Mouse (Mus musculus) thymus, adult 18-20 months (tissue): ENCODE results near the gene Lats1.
"Not testable (repeated sequence)": the region's sequence is repeated elsewhere in the genome, so short reads cannot be mapped to it uniquely, and the experiment has no call there.

Experiments used
- DNase-seq, 2 experiments: peaks; one replicate each; pipeline ENCODE4 v3.0.0; 2022; ENCODE audit warnings: mixed read lengths in 2 of 2

Gene Lats1

DNA sequence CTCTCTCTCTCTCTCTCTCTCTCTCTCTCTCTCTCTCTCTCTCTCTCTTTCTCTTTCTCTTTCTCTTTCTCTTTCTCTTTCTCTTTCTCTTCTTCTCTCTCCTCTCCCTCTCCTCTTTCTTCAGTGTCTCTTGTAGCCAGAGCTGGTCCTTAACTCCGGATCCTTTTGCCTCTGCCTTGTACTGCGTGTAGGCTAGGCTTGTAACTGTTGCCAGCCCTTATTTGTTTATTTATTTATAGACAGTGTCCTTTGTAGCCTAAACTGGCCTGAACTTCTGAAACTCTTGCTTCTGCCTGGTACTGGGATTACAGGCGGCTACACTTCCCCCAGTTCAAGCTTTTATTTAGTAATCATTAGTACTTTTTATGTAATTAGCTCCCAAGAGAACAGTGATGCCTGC, 46.0 kb downstream of the Lats1 start:
- DNase-seq, result no peak

DNA sequence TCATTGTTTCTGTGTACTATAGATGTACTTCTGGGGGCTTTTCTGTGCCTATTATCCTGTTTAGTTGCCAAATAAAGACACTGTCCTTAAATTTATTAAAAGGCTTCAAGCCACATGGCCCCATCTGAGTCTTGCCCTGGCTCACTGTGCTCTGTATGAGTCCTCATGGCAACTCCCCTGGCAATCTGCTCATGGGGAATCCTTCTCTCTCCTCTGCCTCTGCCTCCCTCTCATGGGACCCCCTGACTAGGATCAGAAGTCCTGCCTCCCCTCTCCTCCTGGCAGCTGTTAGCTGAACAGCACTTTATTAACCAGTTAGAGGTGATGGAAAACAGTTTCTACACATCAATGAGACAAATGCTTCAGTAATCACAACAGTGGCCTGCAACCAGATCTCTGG, 50.6 kb downstream of the Lats1 start:
- no peak for DNase-seq

DNA sequence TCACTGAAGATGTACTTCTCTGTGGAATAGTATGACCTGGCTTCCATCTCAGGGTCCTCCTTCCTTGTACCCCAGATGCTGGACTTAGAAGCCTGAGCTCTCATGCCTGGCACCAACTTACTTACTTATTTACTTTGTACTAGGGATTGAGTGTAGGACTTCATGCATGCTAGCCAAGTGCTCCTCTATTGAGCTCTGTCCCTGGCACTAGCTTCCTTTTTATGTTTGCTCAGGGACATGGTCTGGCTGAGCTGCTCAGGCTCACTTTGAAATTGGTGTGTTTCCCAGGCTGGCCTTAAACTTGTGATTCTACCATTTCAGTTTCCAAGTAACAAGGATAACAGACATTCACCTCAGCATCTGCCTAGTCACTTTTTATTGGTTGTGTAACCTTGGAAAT, 56.1 kb downstream of the Lats1 start:
- no peak for DNase-seq

DNA sequence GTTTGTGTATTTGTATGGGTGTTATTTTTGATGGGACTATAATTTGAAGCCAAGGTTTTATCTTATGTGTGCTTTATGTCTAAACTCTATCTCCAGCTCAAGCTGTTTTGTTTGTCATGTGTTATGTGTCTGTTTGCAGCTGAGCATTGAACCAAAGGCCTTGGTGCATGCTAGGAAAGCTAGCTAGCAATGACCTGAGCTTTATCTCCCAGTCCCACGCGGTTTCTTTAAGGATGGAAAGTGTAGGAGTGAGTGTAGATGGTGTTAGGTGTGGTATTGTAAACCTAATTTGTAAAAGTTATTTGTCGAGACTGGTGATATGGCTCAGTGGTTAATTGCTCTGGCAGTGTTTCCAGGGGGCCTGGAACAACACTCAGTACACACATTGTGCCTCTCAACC, 56.9 kb downstream of the Lats1 start:
- no peak for DNase-seq

DNA sequence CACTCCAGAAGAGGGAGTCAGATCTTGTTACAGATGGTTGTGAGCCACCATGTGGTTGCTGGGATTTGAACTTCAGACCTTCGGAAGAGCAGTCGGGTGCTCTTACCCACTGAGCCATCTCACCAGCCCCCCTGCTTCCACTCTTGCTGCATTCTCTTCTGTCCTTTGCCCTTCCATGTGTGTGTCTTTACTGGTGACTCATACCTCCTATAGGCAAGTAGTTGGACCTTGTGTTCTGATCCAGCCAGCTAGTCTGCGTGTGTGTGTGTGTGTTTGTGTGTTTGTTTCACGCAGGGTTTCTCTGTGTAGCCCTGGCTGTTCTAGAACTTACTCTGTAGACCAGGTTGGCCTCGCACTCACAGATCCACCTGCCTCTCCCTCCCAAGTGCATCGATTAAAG, 64.5 kb downstream of the Lats1 start:
- not testable (repeated sequence) for DNase-seq

DNA sequence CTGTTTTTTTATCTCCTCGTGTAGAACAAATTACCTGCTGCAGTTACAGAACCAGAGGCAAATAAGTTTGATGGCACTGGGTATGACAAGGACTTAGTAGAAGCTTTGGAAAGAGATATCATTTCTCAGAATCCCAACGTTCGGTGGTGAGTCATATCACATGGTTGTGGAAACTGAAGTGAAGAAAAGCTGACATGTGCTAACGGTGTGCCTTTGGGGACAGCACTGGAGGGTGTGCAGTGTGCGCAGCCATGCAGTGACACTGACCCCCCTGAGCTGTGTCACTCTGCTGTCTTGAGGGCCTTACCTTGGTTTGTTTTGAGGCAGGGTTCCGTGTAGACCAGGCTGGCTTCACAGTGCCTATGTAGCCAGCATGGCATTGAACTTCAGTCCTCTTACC, 67.7 kb downstream of the Lats1 start:
- DNase-seq, result no peak

DNA sequence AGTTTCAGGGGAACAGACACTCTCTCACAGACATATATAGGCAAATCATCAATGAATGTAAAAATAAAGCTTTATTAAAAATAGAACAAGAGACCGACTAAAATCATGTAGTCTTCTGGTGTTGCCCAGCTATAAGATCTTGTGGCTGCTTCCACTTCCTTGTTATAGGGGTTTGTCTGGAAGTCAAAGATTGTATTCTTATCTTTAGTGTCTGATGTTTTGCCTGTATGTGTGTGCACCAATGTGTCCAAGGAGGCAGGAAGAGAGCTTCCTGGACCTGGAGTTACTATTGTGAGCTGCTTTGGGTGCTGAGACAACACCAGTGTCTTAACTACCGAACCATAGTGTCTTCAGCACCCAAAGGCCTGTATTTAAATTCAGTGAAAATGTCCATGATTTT, 76.5 kb downstream of the Lats1 start:
- DNase-seq, result no peak
